Mouse (Mus musculus): ENCODE results near the gene Mroh2a. TPM values are rescaled to one million over a fixed set of nuclear protein-coding genes. Genes with fewer than 3 reads are reported as not detected.

Mroh2a gene
- total and polyA plus RNA-seq, 3 experiments = 0.06 to 0.13 TPM; not detected in 1

DNA sequence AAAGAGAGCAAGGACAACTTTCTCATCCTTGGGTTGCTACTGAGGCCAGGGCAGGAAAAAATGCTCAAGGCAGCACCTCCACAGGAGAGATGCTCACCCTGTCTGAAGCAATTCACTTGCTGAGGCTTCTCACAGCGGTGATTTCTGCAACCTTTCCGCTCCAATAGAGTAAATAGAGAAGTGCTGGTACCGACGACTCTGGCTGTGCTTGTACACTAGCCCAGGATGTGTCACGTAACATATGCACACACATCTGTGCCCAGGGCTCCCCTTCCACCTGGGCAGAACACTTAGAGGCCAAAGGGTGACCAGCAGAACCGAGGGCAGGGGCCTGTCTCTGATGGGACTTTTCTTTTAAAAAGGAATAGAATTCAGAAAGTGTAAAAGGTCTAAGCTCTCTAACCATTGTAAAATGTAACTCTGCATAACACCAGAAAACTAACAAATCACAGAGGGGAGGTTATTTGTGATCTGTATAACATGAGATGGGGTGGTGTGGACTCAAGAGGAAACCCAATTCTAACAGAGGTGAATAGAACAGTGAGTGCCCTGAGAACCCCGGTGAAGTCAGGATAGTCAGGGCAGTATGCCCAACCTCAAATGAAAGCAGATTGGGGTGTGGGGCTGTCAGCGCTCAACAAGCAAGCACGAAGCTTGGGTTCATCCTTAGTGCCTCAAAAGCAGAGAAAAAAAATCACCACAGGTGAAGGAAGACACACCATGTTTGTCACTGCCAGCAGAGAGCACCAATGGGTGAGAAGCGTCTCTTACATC is 34.0 kb downstream of the Mroh2a start:
- TF ChIP-seq CTCF (IDR thresholded peaks at IDR 0.05) = no peak
- no peak for TF ChIP-seq POLR2A (IDR thresholded peaks at IDR 0.05; ENCODE audit: insufficient read depth, low read depth, low read length)
- TF ChIP-seq EP300 (IDR thresholded peaks at IDR 0.05; ENCODE audit: insufficient read depth, low read depth, low read length) = no peak
- 83% methylated on average over 10 of the region's 10 CpGs for WGBS

DNA sequence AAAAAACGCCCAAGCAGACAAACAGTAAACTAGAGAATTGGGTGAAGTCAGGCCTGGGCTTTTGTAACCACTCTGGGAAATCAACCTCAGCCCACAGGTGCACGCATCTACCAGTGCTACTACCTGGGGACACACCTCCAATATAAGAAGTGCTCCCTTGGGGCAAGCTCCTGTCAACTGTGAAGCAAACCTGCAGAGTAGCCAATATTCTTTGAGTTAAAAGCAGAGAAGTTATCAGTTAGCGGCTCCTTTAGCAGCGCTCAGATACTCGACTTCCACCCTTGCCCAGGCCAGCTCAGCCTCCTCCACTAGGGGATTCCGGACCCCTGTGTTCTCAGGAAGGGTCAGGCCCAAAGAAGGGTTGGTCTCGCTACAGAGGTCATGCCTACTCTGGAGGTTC is 34.9 kb downstream of the Mroh2a start:
- Histone ChIP-seq H3K27me3 (ENCODE audit: control insufficient read depth, insufficient read depth, low read length) (no peaks in the 10 kb centered on the region), H3K79me2 (replicated peaks; ENCODE audit: control insufficient read depth, insufficient read depth, low read length) (no peaks in the 10 kb centered on the region), H3K36me3 (ENCODE audit: control insufficient read depth, insufficient read depth, low read length) (no peaks in the 10 kb centered on the region), H3K4me3 (no peak overlapping the region), H3K9ac (ENCODE audit: low read depth, low read length) (no peak overlapping the region), H3K4me1 (ENCODE audit: control insufficient read depth, insufficient read depth, low read length) (peaks cover 3% of the 10 kb centered on the region), H3K27ac (no peak overlapping the region)
- DNase-seq = no peak
- 83% methylated on average over 7 of the region's 7 CpGs for WGBS
- TF ChIP-seq CTCF (IDR thresholded peaks at IDR 0.05) (no peak), EP300 (IDR thresholded peaks at IDR 0.05; ENCODE audit: insufficient read depth, low read depth, low read length) (no peak), POLR2A (IDR thresholded peaks at IDR 0.05; ENCODE audit: insufficient read depth, low read depth, low read length) (no peak)
- intact Hi-C loops (cut with DNase I) = no loop called here

More for the DNA sequence above, 34.0 kb downstream of the Mroh2a start:
- Histone ChIP-seq H3K79me2 (replicated peaks; ENCODE audit: control insufficient read depth, insufficient read depth, low read length) (no peaks in the 10 kb centered on the region), H3K27ac (no peak overlapping the region), H3K36me3 (ENCODE audit: control insufficient read depth, insufficient read depth, low read length) (no peaks in the 10 kb centered on the region), H3K27me3 (ENCODE audit: control insufficient read depth, insufficient read depth, low read length) (no peaks in the 10 kb centered on the region), H3K4me3 (no peak overlapping the region), H3K9ac (ENCODE audit: low read depth, low read length) (no peak overlapping the region), H3K4me1 (ENCODE audit: control insufficient read depth, insufficient read depth, low read length) (peaks cover 3% of the 10 kb centered on the region)
- intact Hi-C loops (cut with DNase I) = no loop called here
- peak in 1 of 2 experiments; percentile 29 for DNase-seq

DNA sequence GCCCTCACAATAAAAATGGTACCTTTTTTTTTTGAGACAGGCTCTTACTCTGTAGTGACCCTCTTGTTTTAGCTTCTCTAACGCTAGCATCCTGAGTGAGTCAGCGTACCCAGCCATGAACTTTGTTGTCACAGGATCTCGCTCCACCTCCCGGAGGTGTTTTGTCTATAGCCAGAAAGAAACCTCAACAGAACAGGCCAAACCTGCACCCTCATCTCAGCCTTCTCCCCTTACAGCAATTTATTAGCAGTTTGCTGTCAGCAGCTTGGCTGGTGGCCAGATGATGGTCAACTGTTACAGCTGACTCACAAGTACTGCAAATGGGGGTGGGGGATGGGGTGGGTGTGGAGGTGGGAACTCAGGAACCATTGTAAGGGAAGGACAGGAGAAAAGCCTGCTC is 35.5 kb downstream of the Mroh2a start:
- intact Hi-C loops (cut with DNase I) = no loop called here
- H3K4me3 ChIP-seq = no peak overlapping the region
- H3K27ac ChIP-seq = no peak overlapping the region
- H3K9ac ChIP-seq (ENCODE audit: low read depth, low read length) = no peak overlapping the region
- H3K27me3 ChIP-seq (ENCODE audit: control insufficient read depth, insufficient read depth, low read length) = no peaks in the 10 kb centered on the region
- H3K4me1 ChIP-seq (ENCODE audit: control insufficient read depth, insufficient read depth, low read length) = peaks cover 3% of the 10 kb centered on the region
- TF ChIP-seq POLR2A (IDR thresholded peaks at IDR 0.05; ENCODE audit: insufficient read depth, low read depth, low read length) = no peak
- no peak for TF ChIP-seq EP300 (IDR thresholded peaks at IDR 0.05; ENCODE audit: insufficient read depth, low read depth, low read length)
- TF ChIP-seq CTCF (IDR thresholded peaks at IDR 0.05) = no peak
- H3K36me3 ChIP-seq (ENCODE audit: control insufficient read depth, insufficient read depth, low read length) = no peaks in the 10 kb centered on the region
- peak in 1 of 2 experiments; percentile 40 for DNase-seq
- no peaks in the 10 kb centered on the region for H3K79me2 ChIP-seq (replicated peaks; ENCODE audit: control insufficient read depth, insufficient read depth, low read length)
- 75% methylated on average over 4 of the region's 4 CpGs for WGBS

DNA sequence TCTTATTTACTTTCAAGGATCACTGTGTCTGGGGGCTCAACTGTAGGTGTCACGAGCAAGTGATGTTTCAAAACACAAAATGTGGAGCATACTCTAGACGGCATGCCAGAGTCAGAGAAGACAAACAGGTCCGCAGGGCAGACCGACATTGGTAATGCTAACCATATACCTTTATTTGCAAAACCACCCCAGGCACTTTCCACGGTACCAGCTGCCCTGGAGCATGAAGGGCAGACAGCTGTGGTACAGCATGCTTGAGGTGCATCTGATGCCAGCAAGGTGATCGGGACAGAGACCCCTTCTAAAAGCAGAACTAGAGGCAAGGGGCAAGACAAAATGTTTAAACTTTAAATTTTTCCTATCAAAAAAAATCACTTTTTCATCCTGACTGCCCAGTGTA is 36.2 kb downstream of the Mroh2a start:
- intact Hi-C loops (cut with DNase I) = no loop called here
- Histone ChIP-seq H3K79me2 (replicated peaks; ENCODE audit: control insufficient read depth, insufficient read depth, low read length) (no peaks in the 10 kb centered on the region), H3K4me1 (ENCODE audit: control insufficient read depth, insufficient read depth, low read length) (peaks cover 3% of the 10 kb centered on the region), H3K36me3 (ENCODE audit: control insufficient read depth, insufficient read depth, low read length) (no peaks in the 10 kb centered on the region), H3K4me3 (no peak overlapping the region), H3K27me3 (ENCODE audit: control insufficient read depth, insufficient read depth, low read length) (no peaks in the 10 kb centered on the region), H3K9ac (ENCODE audit: low read depth, low read length) (no peak overlapping the region), H3K27ac (no peak overlapping the region)
- TF ChIP-seq POLR2A (IDR thresholded peaks at IDR 0.05; ENCODE audit: insufficient read depth, low read depth, low read length) (no peak), EP300 (IDR thresholded peaks at IDR 0.05; ENCODE audit: insufficient read depth, low read depth, low read length) (no peak), CTCF (IDR thresholded peaks at IDR 0.05) (no peak)
- WGBS = 77% methylated on average over 6 of the region's 6 CpGs
- peak in 1 of 2 experiments; percentile 36 for DNase-seq

DNA sequence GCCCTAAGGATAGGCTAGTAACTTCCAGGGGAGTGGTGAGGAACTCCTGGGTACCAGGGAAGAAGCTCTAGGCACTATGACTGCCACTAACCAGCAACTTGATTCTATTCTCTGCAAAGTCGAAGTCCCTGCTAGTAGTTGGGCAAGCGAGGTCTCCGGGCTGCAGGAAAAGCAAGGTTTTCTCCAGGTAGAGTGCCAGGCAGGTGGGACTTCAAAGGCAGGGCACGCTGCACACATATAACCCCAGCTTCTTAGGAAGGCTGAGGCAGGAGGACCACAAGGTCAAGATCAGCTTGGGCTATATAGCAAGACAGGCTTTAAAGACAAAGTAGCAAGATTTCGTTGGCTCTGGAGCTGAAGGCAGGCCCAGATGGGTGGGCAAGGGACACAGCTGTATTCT is 37.0 kb downstream of the Mroh2a start:
- TF ChIP-seq EP300 (IDR thresholded peaks at IDR 0.05; ENCODE audit: insufficient read depth, low read depth, low read length) (no peak), POLR2A (IDR thresholded peaks at IDR 0.05; ENCODE audit: insufficient read depth, low read depth, low read length) (no peak), CTCF (IDR thresholded peaks at IDR 0.05) (no peak)
- 93% methylated on average over 5 of the region's 5 CpGs for WGBS

DNA sequence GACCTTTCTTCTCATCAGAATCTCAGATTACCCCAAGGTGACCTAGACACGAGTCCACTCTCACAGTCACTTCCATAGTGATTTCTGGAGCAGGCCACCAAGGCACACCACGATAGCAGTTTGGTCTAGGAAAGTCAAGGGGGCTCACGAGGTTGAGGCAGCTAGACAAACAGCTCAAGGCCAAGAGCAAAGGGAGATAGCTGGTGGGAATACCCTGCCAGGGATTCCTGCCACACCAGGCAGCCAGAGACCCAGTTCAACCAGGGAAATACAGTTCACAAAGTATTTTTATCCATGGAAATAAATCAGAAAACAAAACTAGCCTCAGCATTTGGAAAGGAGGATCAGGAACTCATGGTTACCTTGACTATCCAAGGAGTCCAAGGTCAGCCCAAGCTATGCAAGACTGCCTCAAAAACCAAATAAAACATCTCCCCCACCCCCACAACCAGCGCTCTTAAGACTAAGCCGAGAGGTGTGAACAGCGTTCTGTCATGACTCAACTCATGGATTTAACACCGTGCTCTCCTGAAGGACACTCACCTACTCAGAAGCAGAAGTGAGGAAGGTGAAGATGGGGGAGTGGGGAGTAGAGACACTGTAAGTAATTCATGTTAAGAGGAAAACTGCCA is 37.6 kb downstream of the Mroh2a start:
- H3K36me3 ChIP-seq (ENCODE audit: control insufficient read depth, insufficient read depth, low read length) = no peaks in the 10 kb centered on the region
- DNase-seq = peak in 1 of 2 experiments; percentile 22
- H3K4me1 ChIP-seq (ENCODE audit: control insufficient read depth, insufficient read depth, low read length) = no peaks in the 10 kb centered on the region
- no peak overlapping the region for H3K4me3 ChIP-seq
- H3K27ac ChIP-seq = no peak overlapping the region
- TF ChIP-seq POLR2A (IDR thresholded peaks at IDR 0.05; ENCODE audit: insufficient read depth, low read depth, low read length) (no peak), EP300 (IDR thresholded peaks at IDR 0.05; ENCODE audit: insufficient read depth, low read depth, low read length) (no peak), CTCF (IDR thresholded peaks at IDR 0.05) (no peak)
- WGBS = 80% methylated on average over 7 of the region's 7 CpGs
- intact Hi-C loops (cut with DNase I) = loop anchor here (1.0 kb wide), 1 partner anchor 12 kb away; no protein-coding TSS in a partner anchor
- H3K27me3 ChIP-seq (ENCODE audit: control insufficient read depth, insufficient read depth, low read length) = no peaks in the 10 kb centered on the region
- H3K9ac ChIP-seq (ENCODE audit: low read depth, low read length) = no peak overlapping the region
- no peaks in the 10 kb centered on the region for H3K79me2 ChIP-seq (replicated peaks; ENCODE audit: control insufficient read depth, insufficient read depth, low read length)

More for the DNA sequence above, 37.0 kb downstream of the Mroh2a start:
- Histone ChIP-seq H3K36me3 (ENCODE audit: control insufficient read depth, insufficient read depth, low read length) (no peaks in the 10 kb centered on the region), H3K27me3 (ENCODE audit: control insufficient read depth, insufficient read depth, low read length) (no peaks in the 10 kb centered on the region), H3K4me3 (no peak overlapping the region), H3K9ac (ENCODE audit: low read depth, low read length) (no peak overlapping the region), H3K4me1 (ENCODE audit: control insufficient read depth, insufficient read depth, low read length) (peaks cover 3% of the 10 kb centered on the region), H3K79me2 (replicated peaks; ENCODE audit: control insufficient read depth, insufficient read depth, low read length) (no peaks in the 10 kb centered on the region), H3K27ac (no peak overlapping the region)
- peak in 1 of 2 experiments; percentile 36 for DNase-seq
- intact Hi-C loops (cut with DNase I) = loop anchor here (1.0 kb wide), 1 partner anchor 13 kb away; no protein-coding TSS in a partner anchor

Measured in heart, adult 2 months (tissue).